ENCODE assay signal across 8 mouse cellular contexts in genomic region chr17:58820588-58821195, GRCm38 (mm10).
A peak's percentile ranks its signal among the peaks of the same experiment; 100 is the strongest.
DNase-seq lines count a peak whose midpoint lies in the region.

No protein-coding gene starts in this region.

- DNase-seq in adrenal gland, adult 2 months, result peak; percentile 15
- no peak for DNase-seq in adrenal gland, postnatal 25 days
- DNase-seq in left cerebral cortex, adult 18-20 months (ENCODE audit: low spot score in 2 of 2), result peak; percentile 6 to 7
- no peak for DNase-seq in left cerebral cortex, postnatal 36 days (ENCODE audit: low spot score in 2 of 2)
- DNase-seq in layer of hippocampus, adult 9-11 months, result peak; percentile 8
- DNase-seq in right cerebral cortex, postnatal 25 days, result peak; percentile 3
- DNase-seq in gastrocnemius, adult 18-20 months (ENCODE audit: low spot score), result no peak
- DNase-seq in thymus, postnatal 4 days, result no peak

- intact Hi-C loops in left cerebral cortex, postnatal 36 days (cut with DNase I), result loop anchor here (2.0 to 10.0 kb wide), 2 partner anchors 232 to 1046 kb away; no protein-coding TSS in a partner anchor

Comparison
In these comparisons a context has a peak if more than half of its experiments do, and no peak if none do; other contexts are left out.
1. DNase-seq: peak in adrenal gland, adult 2 months (single experiment), left cerebral cortex, adult 18-20 months (2 of 2), layer of hippocampus, adult 9-11 months (single experiment) and right cerebral cortex, postnatal 25 days (single experiment); none in adrenal gland, postnatal 25 days (single experiment), left cerebral cortex, postnatal 36 days (0 of 2), gastrocnemius, adult 18-20 months (single experiment) and thymus, postnatal 4 days (single experiment).